Mouse (Mus musculus) kidney, adult 2 months (tissue): ENCODE measurements around the gene Cxadr. TPM values are rescaled to one million over a fixed set of nuclear protein-coding genes. Genes with fewer than 3 reads are reported as not detected.

ENCODE experiments used
- DNase-seq: peaks from one replicate; pipeline ENCODE4 v3.0.0; 2021
- H3K27ac ChIP-seq: fragments of 200-500 bp; 2 replicates; pipeline ENCODE4 v1.5.1; 2012; ENCODE audit warnings: low read depth, low read length, control low read depth, inconsistent platforms; ENCODE audit not compliant: insufficient read depth
- H3K27me3 ChIP-seq: fragments of 200-500 bp; replicated peaks from 2 replicates; pipeline ENCODE4 v1.6.1; 2012; ENCODE audit warnings: mild to moderate bottlenecking, moderate library complexity, low read length, inconsistent platforms; ENCODE audit not compliant: control insufficient read depth, insufficient read depth
- H3K36me3 ChIP-seq: fragments of 200-500 bp; 2 replicates; pipeline ENCODE4 v1.6.1; 2012; ENCODE audit warnings: mild to moderate bottlenecking, moderate library complexity, low read length, inconsistent platforms; ENCODE audit not compliant: control insufficient read depth, insufficient read depth
- H3K4me1 ChIP-seq: fragments of 200-500 bp; 2 replicates; pipeline ENCODE4 v1.6.1; 2011; ENCODE audit warnings: low read length; ENCODE audit not compliant: control insufficient read depth, insufficient read depth
- H3K4me3 ChIP-seq: fragments of 200-500 bp; 2 replicates; pipeline ENCODE4 v1.5.1; 2011; ENCODE audit warnings: mild to moderate bottlenecking, low read depth, low read length, control low read depth; ENCODE audit not compliant: insufficient read depth
- CTCF ChIP-seq: fragments of 200-500 bp; conservative IDR thresholded peaks from 2 replicates; pipeline ENCODE4 v1.5.1; 2011; ENCODE audit warnings: low read depth, mild to moderate bottlenecking, control low read depth, low read length, moderate library complexity, mixed read lengths; ENCODE audit not compliant: insufficient read depth, insufficient read length
- POLR2A ChIP-seq: fragments of 200-500 bp; IDR thresholded peaks from one replicate; pipeline ENCODE4 v1.6.1; 2011; ENCODE audit warnings: low read depth, low read length, control low read depth
- WGBS: fragments of 180-500 bp; shearing (Covaris S2); methylation state at CpG from one replicate; pipeline ENCODE4 v1.1.7; 2018; 5-methylcytosine and 5-hydroxymethylcytosine counted together
- polyA plus RNA-seq: library from polyadenylated mRNA; depleted of rRNA; stranded (reverse); fragments of >200 nt; gene quantifications from 2 replicates; pipeline ENCODE4 v1.2.3, GENCODE M21; 2012

The Cxadr gene
- polyA plus RNA-seq, 1 experiment, result 15.9 TPM

- WGBS, result 82% methylated on average over 8 of the region's 8 CpGs
- Histone ChIP-seq H3K36me3 (no peaks in the 10 kb centered on the region), H3K4me1 (peaks cover 14% of the 10 kb centered on the region), H3K27ac (no peak overlapping the region), H3K27me3 (no peaks in the 10 kb centered on the region), H3K4me3 (no peak overlapping the region)
- DNase-seq, result no peak
- TF ChIP-seq CTCF (no peak), POLR2A (no peak)
Observed at GRCm38 (mm10) chr16:78306606-78307005, 5.3 kb downstream of the Cxadr start.

- Histone ChIP-seq H3K36me3 (no peaks in the 10 kb centered on the region), H3K4me3 (no peak overlapping the region), H3K27ac (no peak overlapping the region), H3K4me1 (peaks cover 14% of the 10 kb centered on the region), H3K27me3 (no peaks in the 10 kb centered on the region)
- no peak for TF ChIP-seq POLR2A
- TF ChIP-seq CTCF, result no peak
- DNase-seq, result peak; percentile 14
- 87% methylated on average over 16 of the region's 16 CpGs for WGBS
Observed at GRCm38 (mm10) chr16:78307476-78308192, 6.3 kb downstream of the Cxadr start.

- DNase-seq, result no peak
- TF ChIP-seq CTCF, result no peak
- no peak for TF ChIP-seq POLR2A
- Histone ChIP-seq H3K4me3 (no peak overlapping the region), H3K4me1 (peaks cover 10% of the 10 kb centered on the region), H3K36me3 (no peaks in the 10 kb centered on the region), H3K27ac (no peak overlapping the region), H3K27me3 (no peaks in the 10 kb centered on the region)
- 70% methylated on average over 6 of the region's 6 CpGs for WGBS
Observed at GRCm38 (mm10) chr16:78309258-78309657, 8.0 kb downstream of the Cxadr start.

- DNase-seq, result no peak
Observed at GRCm38 (mm10) chr16:78313135-78313887, 12.0 kb downstream of the Cxadr start.

GRCm38 (mm10) chr16:78314026-78314425, 12.7 kb downstream of the Cxadr start:
- Histone ChIP-seq H3K27me3 (no peaks in the 10 kb centered on the region), H3K27ac (no peak overlapping the region), H3K4me1 (peaks cover 7% of the 10 kb centered on the region; the same call in 1 of the 2 replicates), H3K36me3 (no peaks in the 10 kb centered on the region), H3K4me3 (no peak overlapping the region)
- WGBS, result 76% methylated on average over 6 of the region's 6 CpGs
- DNase-seq, result no peak
- TF ChIP-seq CTCF (no peak), POLR2A (no peak)

More at GRCm38 (mm10) chr16:78313135-78313887, 12.0 kb downstream of the Cxadr start:
- no peaks in the 10 kb centered on the region for H3K27me3 ChIP-seq
- no peak overlapping the region for H3K27ac ChIP-seq
- peaks cover 7% of the 10 kb centered on the region; the same call in 1 of the 2 replicates for H3K4me1 ChIP-seq
- no peak overlapping the region for H3K4me3 ChIP-seq
- H3K36me3 ChIP-seq, result no peaks in the 10 kb centered on the region
- WGBS, result 34% methylated on average over 16 of the region's 16 CpGs
- no peak for TF ChIP-seq POLR2A
- no peak for TF ChIP-seq CTCF

GRCm38 (mm10) chr16:78316849-78317248, 15.6 kb downstream of the Cxadr start:
- TF ChIP-seq CTCF (peak; percentile 85), POLR2A (no peak)
- WGBS, result 83% methylated on average over 9 of the region's 9 CpGs

GRCm38 (mm10) chr16:78317960-78318359, 16.7 kb downstream of the Cxadr start:
- WGBS, result 28% methylated on average over 7 of the region's 7 CpGs
- Histone ChIP-seq H3K4me3 (no peak overlapping the region), H3K36me3 (no peaks in the 10 kb centered on the region), H3K27me3 (no peaks in the 10 kb centered on the region), H3K27ac (no peak overlapping the region), H3K4me1 (peaks cover 7% of the 10 kb centered on the region; the same call in 1 of the 2 replicates)
- TF ChIP-seq POLR2A (no peak), CTCF (no peak)
- DNase-seq, result peak; percentile 9

More at GRCm38 (mm10) chr16:78316849-78317248, 15.6 kb downstream of the Cxadr start:
- Histone ChIP-seq H3K27me3 (no peaks in the 10 kb centered on the region), H3K36me3 (no peaks in the 10 kb centered on the region), H3K4me1 (peaks cover 7% of the 10 kb centered on the region; the same call in 1 of the 2 replicates), H3K27ac (no peak overlapping the region), H3K4me3 (no peak overlapping the region)
- DNase-seq, result peak; percentile 67
